In genomic region chr5:37456590-37456989, GRCm38 (mm10) we compare ENCODE assay signal across 18 mouse cellular contexts.
DNase-seq lines count a peak whose midpoint lies in the region; ATAC-seq and TF ChIP-seq lines count a peak whose summit lies in the region.
"Had no signal": no experiment of that assay in that cellular context is flagged by ENCODE, and none has a peak within 500 bp of the region (broad histone marks: within the 10 kb centered on the region; RNA-seq: fewer than 3 reads in every experiment).

No protein-coding gene starts in this region.

- peaks cover 16% of the 10 kb centered on the region; the same call in 1 of the 2 replicates for H3K4me1 ChIP-seq in liver, embryonic 12.5 days
- H3K4me1 ChIP-seq in liver, embryonic 16.5 days (ENCODE audit: control insufficient read depth, low read depth, low read length): peaks cover 10% of the 10 kb centered on the region; the same call in 1 of the 2 replicates
- no peaks in the 10 kb centered on the region for H3K4me1 ChIP-seq in midbrain, postnatal 0 days (ENCODE audit: insufficient read depth, low read length)
- H3K4me1 ChIP-seq: embryonic facial prominence, embryonic 13.5 days; forebrain, embryonic 15.5 days; heart, embryonic 12.5 days had no signal

- peak overlapping the region; percentile 90 for H3K27ac ChIP-seq in liver, embryonic 12.5 days
- H3K27ac ChIP-seq in liver, embryonic 16.5 days (ENCODE audit: low read length): peak overlapping the region; percentile 93
- H3K27ac ChIP-seq in midbrain, postnatal 0 days (ENCODE audit: low read depth, low read length): no peak overlapping the region
- H3K27ac ChIP-seq in gastrocnemius, adult 2 months: no peak overlapping the region
- H3K27ac ChIP-seq: embryonic facial prominence, embryonic 13.5 days; forebrain, embryonic 15.5 days; hindbrain, embryonic 10.5 days; hindbrain, embryonic 14.5 days had no signal

- intact Hi-C loops in gastrocnemius, adult 2 months (cut with DNase I): no loop called here

- WGBS in liver, embryonic 12.5 days (ENCODE audit: insufficient replicate concordance): 38% methylated on average over 2 of the region's 2 CpGs
- 32% methylated on average over 2 of the region's 2 CpGs for WGBS in liver, embryonic 16.5 days (ENCODE audit: insufficient replicate concordance)
- 71% methylated on average over 2 of the region's 2 CpGs for WGBS in midbrain, postnatal 0 days

- H3K4me3 ChIP-seq in liver, embryonic 12.5 days: no peak overlapping the region
- H3K4me3 ChIP-seq in liver, embryonic 16.5 days (ENCODE audit: low read depth, low read length): no peak overlapping the region
- no peak overlapping the region for H3K4me3 ChIP-seq in midbrain, postnatal 0 days (ENCODE audit: low read depth, low read length)
- H3K4me3 ChIP-seq in gastrocnemius, adult 2 months: no peak overlapping the region
- H3K4me3 ChIP-seq: embryonic facial prominence, embryonic 13.5 days; forebrain, embryonic 15.5 days; heart, embryonic 12.5 days; hindbrain, embryonic 10.5 days had no signal

- no peaks in the 10 kb centered on the region for H3K36me3 ChIP-seq in liver, embryonic 12.5 days
- H3K36me3 ChIP-seq in liver, embryonic 16.5 days (ENCODE audit: control insufficient read depth, insufficient read depth): no peaks in the 10 kb centered on the region
- peaks cover 8% of the 10 kb centered on the region for H3K36me3 ChIP-seq in midbrain, postnatal 0 days (ENCODE audit: insufficient read depth, low read length)
- H3K36me3 ChIP-seq: heart, embryonic 12.5 days; hindbrain, embryonic 10.5 days had no signal

- H3K9me3 ChIP-seq in liver, embryonic 12.5 days (replicated peaks): no peaks in the 10 kb centered on the region
- no peaks in the 10 kb centered on the region for H3K9me3 ChIP-seq in liver, embryonic 16.5 days (replicated peaks; ENCODE audit: control insufficient read depth, low read length)
- H3K9me3 ChIP-seq in midbrain, postnatal 0 days (ENCODE audit: low read length): 0 out of 2 replicates have a peak, but pooled peaks cover 4% of the 10 kb centered on the region
- H3K9me3 ChIP-seq: forebrain, embryonic 15.5 days; hindbrain, embryonic 10.5 days had no signal

- peak; percentile 79 for ATAC-seq in liver, embryonic 12.5 days
- ATAC-seq in liver, embryonic 16.5 days (ENCODE audit: low read depth): peak; percentile 84
- ATAC-seq in midbrain, postnatal 0 days (ENCODE audit: low FRiP score): no peak
- ATAC-seq: forebrain, embryonic 15.5 days had no signal

- DNase-seq in c-Kit-negative CD71-positive TER-119-positive erythroid progenitor cells, embryonic 14.5 days (ENCODE audit: low read depth, low spot score): peak; percentile 41
- DNase-seq in c-Kit-positive CD71-positive TER-119-negative erythroid progenitor cells, embryonic 14.5 days (ENCODE audit: low read depth): peak; percentile 9
- DNase-seq in midbrain, postnatal 0 days (ENCODE audit: low spot score): no peak
- DNase-seq in ovary, postnatal 10 days (ENCODE audit: low spot score): no peak
- no peak for DNase-seq in gastrocnemius, adult 2 months
- DNase-seq: adrenal gland, adult 8-10 months; adrenal gland, postnatal 36 days; cerebellum, adult 18-20 months; cerebellum, adult 9-11 months; cerebellum, postnatal 36 days; gastrocnemius, postnatal 10 days had no signal

- no peak for TF ChIP-seq CTCF in midbrain, postnatal 0 days (IDR thresholded peaks at IDR 0.05)
- TF ChIP-seq CTCF in gastrocnemius, adult 2 months (IDR thresholded peaks at IDR 0.05): no peak

- peak overlapping the region; percentile 46 for H3K4me2 ChIP-seq in liver, embryonic 12.5 days
- H3K4me2 ChIP-seq in liver, embryonic 16.5 days (ENCODE audit: low read depth, low read length): peak overlapping the region; percentile 56
- H3K4me2 ChIP-seq in midbrain, postnatal 0 days (ENCODE audit: low read depth, low read length, poor library complexity, severe bottlenecking): no peak overlapping the region
- H3K4me2 ChIP-seq: embryonic facial prominence, embryonic 13.5 days; forebrain, embryonic 15.5 days; heart, embryonic 12.5 days; hindbrain, embryonic 14.5 days had no signal

- H3K9ac ChIP-seq in liver, embryonic 12.5 days: peak overlapping the region; percentile 44; the same call in 1 of the 2 replicates
- peak overlapping the region; percentile 56 for H3K9ac ChIP-seq in liver, embryonic 16.5 days (ENCODE audit: low read depth, low read length)
- H3K9ac ChIP-seq in midbrain, postnatal 0 days (replicated peaks; ENCODE audit: low read length, poor library complexity, severe bottlenecking): no peak overlapping the region
- H3K9ac ChIP-seq: embryonic facial prominence, embryonic 13.5 days; forebrain, embryonic 15.5 days; heart, embryonic 12.5 days; hindbrain, embryonic 14.5 days had no signal

- H3K27me3 ChIP-seq in liver, embryonic 12.5 days (replicated peaks): no peaks in the 10 kb centered on the region
- H3K27me3 ChIP-seq in liver, embryonic 16.5 days (ENCODE audit: control insufficient read depth, insufficient read depth, low read depth, low read length): no peaks in the 10 kb centered on the region
- H3K27me3 ChIP-seq in midbrain, postnatal 0 days (ENCODE audit: insufficient read depth, low read length): no peaks in the 10 kb centered on the region
- H3K27me3 ChIP-seq: embryonic facial prominence, embryonic 13.5 days; forebrain, embryonic 15.5 days; heart, embryonic 12.5 days had no signal

Comparison
In these comparisons a context has a peak if more than half of its experiments do, and no peak if none do; other contexts are left out.
1. DNase-seq: peak in c-Kit-negative CD71-positive TER-119-positive erythroid progenitor cells, embryonic 14.5 days (single experiment) and c-Kit-positive CD71-positive TER-119-negative erythroid progenitor cells, embryonic 14.5 days (single experiment); none in midbrain, postnatal 0 days (single experiment), ovary, postnatal 10 days (single experiment) and gastrocnemius, adult 2 months (single experiment).
2. H3K27ac ChIP-seq: peak in liver, embryonic 12.5 days (single experiment) and liver, embryonic 16.5 days (single experiment); none in midbrain, postnatal 0 days (single experiment) and gastrocnemius, adult 2 months (single experiment).